28 mouse cellular contexts compared by ENCODE assay signal in genomic region chr15:25648287-25648686, GRCm38 (mm10). TPM values are rescaled to one million over a fixed set of nuclear protein-coding genes. Genes with fewer than 3 reads are reported as not detected.
DNase-seq lines count a peak whose midpoint lies in the region; ATAC-seq and TF ChIP-seq lines count a peak whose summit lies in the region.
"Had no signal": no experiment of that assay in that cellular context is flagged by ENCODE, and none has a peak within 500 bp of the region (broad histone marks: within the 10 kb centered on the region; RNA-seq: fewer than 3 reads in every experiment).

No protein-coding gene starts in this region.

- no peak overlapping the region for H3K4me2 ChIP-seq in kidney, embryonic 14.5 days (replicated peaks; ENCODE audit: low read depth, low read length)
- no peak overlapping the region for H3K4me2 ChIP-seq in kidney, postnatal 0 days (ENCODE audit: low read length)
- H3K4me2 ChIP-seq: heart, embryonic 12.5 days; heart, embryonic 15.5 days; hindbrain, embryonic 12.5 days; hindbrain, embryonic 15.5 days had no signal

- peak overlapping the region; percentile 55; the same call in 1 of the 2 replicates for H3K27ac ChIP-seq in kidney, embryonic 14.5 days (ENCODE audit: low read depth, low read length)
- no peak overlapping the region for H3K27ac ChIP-seq in kidney, postnatal 0 days
- H3K27ac ChIP-seq in thymus, adult 2 months (ENCODE audit: control insufficient read depth, insufficient read depth, low read length): no peak overlapping the region
- H3K27ac ChIP-seq: forebrain, embryonic 10.5 days; gastrocnemius, adult 2 months; heart, embryonic 15.5 days; hindbrain, embryonic 12.5 days; hindbrain, embryonic 15.5 days had no signal

- no peak for DNase-seq in kidney, adult 9 months
- DNase-seq in kidney, postnatal 0 days (ENCODE audit: low spot score): peak; percentile 64
- no peak for DNase-seq in kidney, adult 8-10 months
- peak; percentile 46 to 52 for DNase-seq in spleen, postnatal 36 days (ENCODE audit: low spot score in 2 of 2)
- no peak for DNase-seq in spleen, adult 18-20 months
- peak; percentile 55 for DNase-seq in splenic B cell, adult 2 months (ENCODE audit: low read depth, low spot score)
- no peak for DNase-seq in thymus, adult 2 months
- DNase-seq: adrenal gland, postnatal 10 days; adrenal gland, postnatal 36 days; cerebellum, adult 18-20 months; cerebellum, adult 9-10 months; cerebellum, postnatal 14 days; forebrain, postnatal 0 days; gastrocnemius, adult 2 months; gastrocnemius, postnatal 14 days; heart, adult 18-20 months; heart, postnatal 10 days; heart, postnatal 4 days had no signal

- no peak overlapping the region for H3K9ac ChIP-seq in kidney, embryonic 14.5 days (ENCODE audit: low read depth, low read length)
- no peak overlapping the region for H3K9ac ChIP-seq in kidney, postnatal 0 days (ENCODE audit: low read depth, low read length)
- H3K9ac ChIP-seq: forebrain, postnatal 0 days; heart, embryonic 12.5 days; heart, embryonic 15.5 days; hindbrain, embryonic 12.5 days; hindbrain, embryonic 15.5 days had no signal

- peaks cover 4% of the 10 kb centered on the region; the same call in 1 of the 2 replicates for H3K9me3 ChIP-seq in kidney, embryonic 14.5 days (ENCODE audit: control insufficient read depth, low read length)
- H3K9me3 ChIP-seq in kidney, postnatal 0 days (replicated peaks; ENCODE audit: low read length): 0 out of 2 replicates have a peak, but pooled peaks cover 4% of the 10 kb centered on the region
- H3K9me3 ChIP-seq: heart, embryonic 12.5 days; heart, embryonic 15.5 days; hindbrain, embryonic 12.5 days; hindbrain, embryonic 15.5 days had no signal

- TF ChIP-seq POLR2A in thymus, adult 2 months (IDR thresholded peaks at IDR 0.05; ENCODE audit: control insufficient read depth, extremely low read depth, insufficient read depth, low read length, poor library complexity): no peak

- H3K27me3 ChIP-seq in kidney, embryonic 14.5 days (ENCODE audit: control insufficient read depth, insufficient read depth, low read length): no peaks in the 10 kb centered on the region
- H3K27me3 ChIP-seq in kidney, postnatal 0 days (ENCODE audit: insufficient read depth, low read length): no peaks in the 10 kb centered on the region
- no peaks in the 10 kb centered on the region for H3K27me3 ChIP-seq in splenic B cell, adult 2 months (ENCODE audit: control insufficient read depth, insufficient read depth, low read length, poor library complexity, severe bottlenecking)
- no peaks in the 10 kb centered on the region for H3K27me3 ChIP-seq in thymus, adult 2 months (ENCODE audit: control insufficient read depth, insufficient read depth, low read length)
- H3K27me3 ChIP-seq: CH12.LX; hindbrain, embryonic 12.5 days; hindbrain, embryonic 15.5 days; Patski had no signal

- ATAC-seq in kidney, embryonic 14.5 days (ENCODE audit: low FRiP score, low TSS enrichment): peak; percentile 67; the same call in 1 of the 2 replicates
- ATAC-seq in kidney, postnatal 0 days (replicated peaks; ENCODE audit: low FRiP score, low read depth): peak; percentile 42; the same call in 1 of the 2 replicates
- ATAC-seq: forebrain, embryonic 14.5 days; forebrain, postnatal 0 days; Patski had no signal

- peaks cover 52% of the 10 kb centered on the region for H3K4me1 ChIP-seq in kidney, embryonic 14.5 days (ENCODE audit: control insufficient read depth, insufficient read depth, low read length)
- H3K4me1 ChIP-seq in kidney, postnatal 0 days (replicated peaks; ENCODE audit: insufficient read depth, low read length): peaks cover 40% of the 10 kb centered on the region
- H3K4me1 ChIP-seq in thymus, adult 2 months (replicated peaks; ENCODE audit: control insufficient read depth, insufficient read depth, low read length): no peaks in the 10 kb centered on the region
- H3K4me1 ChIP-seq: hindbrain, embryonic 15.5 days had no signal

- H3K36me3 ChIP-seq in kidney, embryonic 14.5 days (ENCODE audit: control insufficient read depth, insufficient read depth, low read length): no peaks in the 10 kb centered on the region; the same call in 1 of the 2 replicates
- H3K36me3 ChIP-seq in kidney, postnatal 0 days (ENCODE audit: insufficient read depth, low read length): no peaks in the 10 kb centered on the region
- H3K36me3 ChIP-seq in splenic B cell, adult 2 months (ENCODE audit: control insufficient read depth, insufficient read depth, low read length, poor library complexity, severe bottlenecking): no peaks in the 10 kb centered on the region
- no peaks in the 10 kb centered on the region for H3K36me3 ChIP-seq in thymus, adult 2 months (ENCODE audit: control insufficient read depth, insufficient read depth, low read length)
- H3K36me3 ChIP-seq: forebrain, embryonic 10.5 days; G1E; heart, embryonic 12.5 days; heart, embryonic 15.5 days; hindbrain, embryonic 12.5 days; hindbrain, embryonic 15.5 days had no signal

- no peak overlapping the region for H3K4me3 ChIP-seq in kidney, embryonic 14.5 days (ENCODE audit: low read length)
- H3K4me3 ChIP-seq in kidney, postnatal 0 days (replicated peaks; ENCODE audit: low read depth, low read length): no peak overlapping the region
- H3K4me3 ChIP-seq in thymus, adult 2 months (ENCODE audit: control insufficient read depth, insufficient read depth, low read length): no peak overlapping the region
- H3K4me3 ChIP-seq: forebrain, embryonic 10.5 days; gastrocnemius, adult 2 months; heart, embryonic 12.5 days; heart, embryonic 15.5 days; hindbrain, embryonic 12.5 days; hindbrain, embryonic 15.5 days had no signal

- no peak for TF ChIP-seq CTCF in kidney, postnatal 0 days (IDR thresholded peaks at IDR 0.05; ENCODE audit: low read depth)
- no peak for TF ChIP-seq CTCF in thymus, adult 2 months (IDR thresholded peaks at IDR 0.05; ENCODE audit: borderline replicate concordance, control insufficient read depth, extremely low read depth, insufficient read depth, low read length, poor library complexity)

- WGBS in kidney, embryonic 14.5 days: 66% methylated on average over 2 of the region's 2 CpGs
- WGBS in kidney, postnatal 0 days: 63% methylated on average over 2 of the region's 2 CpGs
- WGBS in thymus, adult 2 months: 96% methylated on average over 2 of the region's 2 CpGs

RNA-seq across cellular contexts. Expression of gene Myo10, which starts 26.0 kb away (rescaled TPM):
- polyA plus RNA-seq in kidney, embryonic 14.5 days (2014; fragmentation: Nextera tagmentation; extraction: Ambion mirVana): 34.0 and 52.2 TPM in 2 replicates
- polyA plus RNA-seq in kidney, postnatal 0 days (2015; fragmentation: Nextera tagmentation; extraction: Ambion mirVana): 25.8 and 29.3 TPM in 2 replicates
- 26.1 and 29.9 TPM in 2 replicates for polyA plus RNA-seq in thymus, adult 2 months (2012; rRNA removed)
- polyA plus RNA-seq: G1E had no signal

Comparison
In these comparisons a context has a peak if more than half of its experiments do, and no peak if none do; other contexts are left out.
1. DNase-seq: peak in kidney, postnatal 0 days (single experiment), spleen, postnatal 36 days (2 of 2) and splenic B cell, adult 2 months (single experiment); none in kidney, adult 9 months (single experiment), kidney, adult 8-10 months (0 of 2), spleen, adult 18-20 months (0 of 2) and thymus, adult 2 months (single experiment).